Mouse (Mus musculus): Measurements from ENCODE around the gene Glrx5.

Gene Glrx5

GRCm38 (mm10) chr12:105031081-105032058 is 1.1 kb upstream of the Glrx5 start:
- DNase-seq (ENCODE audit: low spot score): no peak

GRCm38 (mm10) chr12:105032832-105033775 is 616 bp downstream of the Glrx5 start:
- DNase-seq (ENCODE audit: low spot score): no peak

GRCm38 (mm10) chr12:105034130-105034769 is 1.8 kb downstream of the Glrx5 start:
- no peak for DNase-seq (ENCODE audit: low spot score)

DNA sequence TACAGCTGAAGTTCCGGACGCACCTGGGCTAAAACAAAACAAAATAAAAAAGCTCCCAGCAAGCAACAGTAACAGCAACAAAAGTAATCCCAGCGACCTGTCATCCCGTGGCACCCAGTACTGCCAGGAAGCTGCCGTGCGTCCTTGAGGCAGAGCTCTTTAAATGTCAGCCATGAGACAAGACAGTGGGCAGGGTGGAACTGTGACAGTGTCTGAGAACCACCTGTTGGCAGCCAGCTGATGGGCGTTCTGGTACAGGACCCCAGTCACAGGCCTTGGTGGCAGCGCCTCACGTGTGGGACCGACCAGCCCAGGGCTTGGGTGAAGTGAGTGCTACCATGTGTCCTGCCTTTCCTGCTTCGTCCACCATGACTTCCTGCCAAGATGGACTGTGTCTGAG is 5.7 kb downstream of the Glrx5 start:
- DNase-seq (ENCODE audit: low spot score): no peak

DNA sequence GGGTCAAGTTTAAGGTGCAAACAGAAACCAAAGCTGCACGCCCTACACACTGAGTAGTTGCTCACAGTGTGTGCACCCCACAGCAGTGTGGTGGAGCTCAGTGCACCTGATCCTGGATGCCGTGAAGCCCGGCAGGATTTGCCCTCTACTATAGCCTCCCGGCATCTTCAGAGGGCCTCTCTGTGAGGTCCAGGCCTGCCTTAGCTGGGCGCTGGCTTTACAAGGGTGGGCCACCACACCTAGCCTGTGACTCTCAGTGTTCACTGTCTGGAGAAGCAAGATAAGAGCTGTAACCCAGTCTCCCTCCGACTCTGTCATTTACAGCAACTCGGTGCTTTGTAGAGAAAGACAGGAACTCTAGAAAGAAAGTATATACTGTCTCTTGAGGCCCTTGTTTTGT is 6.4 kb downstream of the Glrx5 start:
- no peak for DNase-seq (ENCODE audit: low spot score)

DNA sequence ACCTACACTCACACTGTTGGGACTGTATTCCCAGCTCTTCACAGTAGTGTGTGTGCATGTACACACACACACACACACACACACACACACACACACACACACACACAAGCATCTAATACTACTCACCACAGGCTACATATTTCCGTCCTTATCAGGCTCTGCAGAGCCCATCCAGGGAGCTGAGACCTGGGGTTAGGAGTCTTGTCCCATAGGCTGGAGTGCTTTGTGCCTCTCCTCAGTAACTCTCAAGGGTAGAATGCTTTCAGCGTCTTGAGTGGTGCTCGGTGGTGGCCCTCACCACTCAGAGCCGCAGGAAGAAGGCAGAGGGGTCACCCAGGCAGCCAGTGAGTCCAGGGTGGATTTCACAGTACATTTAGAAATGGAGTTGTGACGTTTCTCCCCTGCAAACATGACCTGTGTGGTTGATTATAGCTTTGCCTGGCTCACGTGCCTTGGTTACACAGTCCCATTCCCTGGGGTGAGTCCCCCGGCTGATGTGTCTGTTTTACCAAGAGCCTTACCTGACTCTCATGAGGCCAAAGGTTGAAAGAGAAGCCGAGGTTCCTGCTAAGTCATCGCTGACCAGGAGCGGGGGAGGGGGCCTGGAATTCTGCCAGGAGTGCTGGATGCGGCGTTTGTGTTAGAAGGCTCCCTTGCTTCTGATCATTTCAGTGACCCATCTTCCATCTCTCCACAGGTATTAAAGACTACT is 7.2 kb downstream of the Glrx5 start:
- peak; percentile 20 for DNase-seq (ENCODE audit: low spot score)

DNA sequence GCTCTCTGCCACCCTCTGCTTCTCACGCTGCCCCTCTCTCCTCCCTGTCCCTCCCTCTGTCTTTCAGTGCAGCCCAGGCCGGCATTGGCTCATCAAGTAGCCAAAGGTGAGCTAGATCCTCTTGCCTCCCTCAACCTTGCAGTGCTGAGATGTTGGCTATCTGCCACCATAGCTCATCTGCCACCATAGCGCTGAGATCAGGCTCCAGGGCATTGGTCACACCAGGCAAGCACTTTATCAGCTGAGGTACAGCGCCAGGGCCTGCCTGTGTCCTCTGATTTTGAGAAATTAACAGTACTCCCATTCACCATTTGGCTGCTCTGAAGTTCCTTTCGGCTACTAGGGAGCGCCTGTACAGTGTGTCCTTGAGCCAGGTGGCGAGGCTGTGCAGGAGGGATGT is 8.5 kb downstream of the Glrx5 start:
- DNase-seq (ENCODE audit: low spot score): no peak

DNA sequence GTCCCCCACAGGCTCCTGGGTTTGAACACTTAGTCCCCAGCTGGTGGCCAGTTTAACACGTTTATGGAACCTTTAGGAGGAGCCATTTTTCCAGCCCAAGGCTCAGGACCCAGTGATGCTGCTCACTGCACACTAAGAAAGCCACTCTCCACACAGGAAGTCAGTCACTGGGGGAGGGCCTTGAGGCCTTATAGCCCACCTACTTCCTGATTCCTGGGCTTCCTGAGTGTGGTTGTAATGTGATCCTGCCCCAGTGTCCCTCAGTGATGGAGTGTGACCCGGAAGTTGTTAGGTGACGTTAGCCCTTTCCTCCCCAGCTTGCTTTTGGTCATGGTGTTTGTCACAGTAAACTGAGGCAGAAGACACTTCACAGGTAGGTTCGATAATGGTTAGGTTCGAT is 10.6 kb downstream of the Glrx5 start:
- DNase-seq (ENCODE audit: low spot score): no peak

- DNase-seq (ENCODE audit: low spot score): no peak
These were observed 12.3 kb downstream of the Glrx5 start for GRCm38 (mm10) chr12:105044775-105045174.

GRCm38 (mm10) chr12:105048301-105048863 is 15.9 kb downstream of the Glrx5 start:
- DNase-seq (ENCODE audit: low spot score): no peak

GRCm38 (mm10) chr12:105049813-105050212 is 17.3 kb downstream of the Glrx5 start:
- DNase-seq (ENCODE audit: low spot score): no peak

DNA sequence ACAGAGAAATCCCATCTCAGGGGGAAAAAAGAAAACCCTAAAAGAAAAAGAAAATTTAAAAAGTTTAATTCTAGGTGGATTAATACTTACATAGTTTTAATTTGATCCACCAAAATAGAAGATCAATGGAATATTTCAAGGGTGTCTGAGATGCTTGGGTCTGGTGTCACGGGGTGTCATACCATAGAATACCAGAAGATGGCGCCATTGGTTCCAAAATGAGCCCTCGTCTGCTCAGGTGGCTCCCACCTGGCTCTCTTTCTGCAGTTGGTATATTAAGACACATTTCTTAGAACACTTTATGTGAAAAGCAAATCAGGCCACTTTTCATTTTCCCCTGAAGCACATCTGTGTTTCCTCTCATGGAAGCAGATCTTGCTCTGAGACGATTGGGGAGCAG is 18.4 kb downstream of the Glrx5 start:
- DNase-seq (ENCODE audit: low spot score): peak; percentile 36

GRCm38 (mm10) chr12:105054041-105054440 is 21.6 kb downstream of the Glrx5 start:
- DNase-seq (ENCODE audit: low spot score): no peak

GRCm38 (mm10) chr12:105055308-105055707 is 22.8 kb downstream of the Glrx5 start:
- DNase-seq (ENCODE audit: low spot score): no peak

DNA sequence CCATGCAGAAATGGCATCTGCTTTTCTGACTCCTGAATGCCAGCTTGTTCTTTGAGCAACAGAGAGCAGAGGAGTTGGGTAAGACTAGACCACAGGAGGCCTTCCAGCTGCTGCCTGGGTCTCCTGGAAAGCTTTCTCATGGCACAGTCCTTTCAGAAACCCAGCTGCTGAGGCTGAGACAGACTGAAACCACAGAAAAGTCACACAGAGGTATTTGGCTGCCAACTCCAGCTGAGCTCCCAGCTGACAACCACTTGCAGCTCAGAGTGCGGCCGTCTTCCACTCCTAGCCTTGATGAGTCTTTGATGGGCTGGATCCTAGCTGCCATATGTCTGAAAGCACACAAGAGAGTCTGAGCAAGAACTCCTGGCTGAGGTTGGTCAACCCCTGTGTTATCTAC is 27.5 kb downstream of the Glrx5 start:
- no peak for DNase-seq (ENCODE audit: low spot score)

DNA sequence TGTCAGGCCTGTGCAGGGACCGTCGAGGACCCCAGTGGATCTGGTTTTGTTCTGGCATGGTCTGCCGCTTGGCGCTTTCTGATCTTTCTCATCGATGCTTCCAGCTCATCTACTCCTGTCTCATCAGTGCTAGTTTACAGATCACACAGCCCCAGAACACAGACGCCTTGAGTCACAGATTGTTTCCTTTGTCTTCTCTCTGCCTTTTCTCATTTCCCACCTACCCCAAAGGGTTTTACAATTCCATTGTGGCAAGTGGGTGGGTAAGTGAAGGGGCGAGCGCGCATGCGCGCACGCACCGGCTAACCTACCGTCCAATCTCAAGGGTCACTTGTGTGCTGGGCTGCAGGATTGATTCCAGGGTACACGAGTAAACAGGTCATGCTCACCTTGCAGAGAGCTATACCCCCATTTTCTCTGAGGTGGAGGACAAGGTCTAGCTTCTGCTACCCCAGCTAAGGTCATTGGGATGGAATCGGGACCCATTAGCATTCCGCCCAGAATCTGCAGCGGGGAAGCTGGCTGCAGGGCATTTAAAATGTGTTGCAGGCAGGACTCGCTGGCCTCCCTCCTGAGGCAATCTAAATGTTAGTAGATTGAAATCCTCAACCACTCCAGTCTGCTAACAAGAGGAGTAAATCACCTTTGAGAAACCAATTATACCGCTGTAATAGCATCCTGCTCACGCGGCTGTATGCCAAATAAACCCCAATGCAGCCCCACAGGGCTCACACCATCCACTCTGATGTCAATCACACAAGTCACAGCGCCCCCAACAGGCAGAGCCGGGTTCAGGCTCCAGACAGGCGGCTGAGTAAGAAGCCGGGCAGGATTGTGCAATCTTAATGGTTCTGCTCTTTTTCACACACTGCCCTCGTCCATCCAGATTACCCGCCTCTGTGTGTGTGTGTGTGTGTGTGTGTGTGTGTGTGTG is 31.0 kb downstream of the Glrx5 start:
- no peak for DNase-seq (ENCODE audit: low spot score)

DNA sequence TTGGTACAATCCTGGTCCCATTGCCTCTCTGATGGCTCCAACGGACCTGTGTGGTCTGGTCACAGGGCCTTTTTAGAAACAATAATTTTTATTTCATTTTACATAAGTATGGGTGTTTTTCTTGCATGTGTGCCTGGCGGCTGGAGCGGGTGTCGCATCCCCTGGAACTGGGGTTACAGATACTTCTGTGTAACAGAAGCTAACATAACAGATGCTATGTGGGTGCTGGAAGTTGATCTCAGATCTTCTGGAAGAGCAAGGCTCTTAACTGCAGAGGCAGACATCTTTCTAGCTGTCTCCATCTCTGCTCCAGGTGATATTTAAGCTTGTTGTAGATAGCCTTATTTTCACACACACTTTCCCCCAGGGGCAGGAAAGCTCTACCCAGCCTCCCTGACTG is 31.7 kb downstream of the Glrx5 start:
- DNase-seq (ENCODE audit: low spot score): no peak

GRCm38 (mm10) chr12:105065119-105065518 is 32.6 kb downstream of the Glrx5 start:
- DNase-seq (ENCODE audit: low spot score): no peak

GRCm38 (mm10) chr12:105066523-105066922 is 34.0 kb downstream of the Glrx5 start:
- no peak for DNase-seq (ENCODE audit: low spot score)

- no peak for DNase-seq (ENCODE audit: low spot score)
These were observed 36.4 kb downstream of the Glrx5 start for GRCm38 (mm10) chr12:105068911-105069310.
